Mouse (Mus musculus): ENCODE results near the gene Plppr1. TPM values are rescaled to one million over a fixed set of nuclear protein-coding genes. Genes with fewer than 3 reads are reported as not detected.

The Plppr1 gene
- polyA plus RNA-seq, 1 experiment from 2014 or later: 5.9 TPM

DNA sequence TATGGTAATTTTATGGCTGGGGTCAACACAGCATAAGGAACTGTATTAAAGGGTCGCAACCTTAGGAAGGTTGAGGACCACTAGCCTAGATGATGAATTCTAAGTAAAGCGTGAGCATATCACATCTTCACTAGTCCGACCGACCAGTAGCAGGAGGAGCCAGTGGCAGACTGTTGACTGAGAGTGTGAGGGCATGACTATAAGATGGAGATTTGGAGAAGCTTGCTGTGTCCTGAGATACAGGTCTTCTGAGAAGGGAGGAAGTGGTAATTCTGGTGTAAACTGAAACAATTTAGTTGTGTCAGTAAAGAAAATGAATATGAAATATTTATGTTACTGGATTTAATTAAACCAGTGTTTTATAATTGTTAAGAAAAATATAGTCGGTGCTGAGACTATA lies 180.4 kb downstream of the Plppr1 start:
- Histone ChIP-seq H3K4me2 (replicated peaks) (no peak overlapping the region), H3K9me3 (no peaks in the 10 kb centered on the region), H3K4me3 (no peak overlapping the region), H3K27me3 (no peaks in the 10 kb centered on the region), H3K36me3 (no peaks in the 10 kb centered on the region), H3K9ac (no peak overlapping the region), H3K4me1 (no peaks in the 10 kb centered on the region), H3K27ac (no peak overlapping the region)
- no peak for ATAC-seq (ENCODE audit: insufficient number of reproducible peaks, insufficient read depth, low FRiP score, low TSS enrichment)
- WGBS: 86% methylated on average over 5 of the region's 5 CpGs

- no peak for ATAC-seq (ENCODE audit: insufficient number of reproducible peaks, insufficient read depth, low FRiP score, low TSS enrichment)
- Histone ChIP-seq H3K4me3 (no peak overlapping the region), H3K9ac (no peak overlapping the region), H3K4me1 (no peaks in the 10 kb centered on the region), H3K4me2 (replicated peaks) (no peak overlapping the region), H3K27ac (no peak overlapping the region), H3K9me3 (no peaks in the 10 kb centered on the region), H3K36me3 (no peaks in the 10 kb centered on the region), H3K27me3 (no peaks in the 10 kb centered on the region)
- WGBS: 59% methylated on average over 5 of the region's 5 CpGs
These were observed 185.7 kb downstream of the Plppr1 start for GRCm38 (mm10) chr4:49244791-49245190.

DNA sequence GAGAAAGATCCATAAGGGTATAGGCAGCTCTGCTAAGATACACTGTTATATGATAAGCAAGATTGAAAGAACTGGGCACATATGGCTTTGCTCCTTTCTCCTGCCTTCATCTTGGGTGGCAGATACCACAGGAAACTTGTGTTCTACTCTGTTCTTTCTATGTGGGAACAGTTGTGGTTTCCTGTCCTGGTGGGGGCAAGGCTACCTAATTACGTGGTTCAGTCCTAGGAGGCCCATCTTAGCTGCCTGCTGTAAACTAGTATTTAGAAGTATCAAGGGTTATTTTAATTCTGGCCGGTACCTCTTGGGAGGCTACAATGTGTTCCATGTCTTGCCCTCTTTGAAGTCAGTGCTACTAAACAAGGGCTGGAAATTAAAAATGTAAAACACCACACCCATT lies 186.2 kb downstream of the Plppr1 start:
- no peak overlapping the region for H3K27ac ChIP-seq
- H3K4me3 ChIP-seq: no peak overlapping the region
- H3K27me3 ChIP-seq: no peaks in the 10 kb centered on the region
- 57% methylated on average over 2 of the region's 2 CpGs for WGBS
- no peaks in the 10 kb centered on the region for H3K4me1 ChIP-seq
- no peaks in the 10 kb centered on the region for H3K9me3 ChIP-seq
- no peak for ATAC-seq (ENCODE audit: insufficient number of reproducible peaks, insufficient read depth, low FRiP score, low TSS enrichment)
- no peak overlapping the region for H3K4me2 ChIP-seq (replicated peaks)
- no peak overlapping the region for H3K9ac ChIP-seq
- H3K36me3 ChIP-seq: no peaks in the 10 kb centered on the region

- ATAC-seq (ENCODE audit: insufficient number of reproducible peaks, insufficient read depth, low FRiP score, low TSS enrichment): no peak
- no peaks in the 10 kb centered on the region for H3K9me3 ChIP-seq
- H3K27me3 ChIP-seq: no peaks in the 10 kb centered on the region
- no peak overlapping the region for H3K27ac ChIP-seq
- H3K4me2 ChIP-seq (replicated peaks): no peak overlapping the region
- no peak overlapping the region for H3K4me3 ChIP-seq
- no peak overlapping the region for H3K9ac ChIP-seq
- no peaks in the 10 kb centered on the region for H3K36me3 ChIP-seq
- 18% methylated on average over 3 of the region's 3 CpGs for WGBS
- no peaks in the 10 kb centered on the region for H3K4me1 ChIP-seq
These were observed 192.2 kb downstream of the Plppr1 start for GRCm38 (mm10) chr4:49251262-49251661.

DNA sequence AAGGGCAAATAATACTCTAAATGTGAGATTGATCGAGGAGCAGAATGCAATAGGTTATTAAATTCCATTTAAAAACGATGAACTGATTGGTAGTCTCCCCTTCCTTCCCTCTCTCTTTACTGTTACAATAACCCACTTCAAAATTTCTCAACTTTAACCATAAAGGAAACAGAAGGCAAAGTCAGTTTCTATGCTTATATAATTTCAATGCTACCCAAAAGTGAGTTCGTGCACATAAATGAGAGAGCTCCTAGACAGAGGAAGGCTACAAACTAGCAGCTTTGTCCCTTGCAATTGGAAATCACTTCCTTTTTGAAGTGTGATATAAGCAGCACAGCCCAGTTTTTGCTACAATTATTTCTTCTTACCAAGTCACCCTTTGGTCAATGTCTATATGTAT lies 193.1 kb downstream of the Plppr1 start:
- no peak for ATAC-seq (ENCODE audit: insufficient number of reproducible peaks, insufficient read depth, low FRiP score, low TSS enrichment)
- no peaks in the 10 kb centered on the region for H3K9me3 ChIP-seq
- WGBS: 85% methylated on average over 3 of the region's 3 CpGs

GRCm38 (mm10) chr4:49278515-49278914 lies 219.4 kb downstream of the Plppr1 start:
- 93% methylated on average over 5 of the region's 5 CpGs for WGBS
- no peaks in the 10 kb centered on the region for H3K4me1 ChIP-seq

More for the DNA sequence above, 193.1 kb downstream of the Plppr1 start:
- Histone ChIP-seq H3K27ac (no peak overlapping the region), H3K4me1 (no peaks in the 10 kb centered on the region), H3K4me3 (no peak overlapping the region), H3K9ac (no peak overlapping the region), H3K36me3 (no peaks in the 10 kb centered on the region), H3K4me2 (replicated peaks) (no peak overlapping the region), H3K27me3 (no peaks in the 10 kb centered on the region)

GRCm38 (mm10) chr4:49284692-49285291 lies 225.7 kb downstream of the Plppr1 start:
- H3K4me3 ChIP-seq: no peak overlapping the region
- H3K9ac ChIP-seq: no peak overlapping the region
- H3K36me3 ChIP-seq: no peaks in the 10 kb centered on the region
- H3K27me3 ChIP-seq: no peaks in the 10 kb centered on the region
- no peaks in the 10 kb centered on the region for H3K4me1 ChIP-seq
- no peak overlapping the region for H3K4me2 ChIP-seq (replicated peaks)
- ATAC-seq (ENCODE audit: insufficient number of reproducible peaks, insufficient read depth, low FRiP score, low TSS enrichment): no peak
- no peak overlapping the region for H3K27ac ChIP-seq
- WGBS: 57% methylated on average over 15 of the region's 15 CpGs
- no peaks in the 10 kb centered on the region for H3K9me3 ChIP-seq

More at GRCm38 (mm10) chr4:49278515-49278914, 219.4 kb downstream of the Plppr1 start:
- Histone ChIP-seq H3K9me3 (no peaks in the 10 kb centered on the region), H3K9ac (no peak overlapping the region), H3K36me3 (no peaks in the 10 kb centered on the region), H3K4me2 (replicated peaks) (no peak overlapping the region), H3K27me3 (no peaks in the 10 kb centered on the region), H3K27ac (no peak overlapping the region), H3K4me3 (no peak overlapping the region)
- ATAC-seq (ENCODE audit: insufficient number of reproducible peaks, insufficient read depth, low FRiP score, low TSS enrichment): no peak

- Histone ChIP-seq H3K9me3 (no peaks in the 10 kb centered on the region), H3K27ac (0 out of 2 replicates have a peak overlapping the region, but pooled peaks have one; percentile 24), H3K9ac (no peak overlapping the region), H3K36me3 (no peaks in the 10 kb centered on the region), H3K4me3 (no peak overlapping the region), H3K27me3 (no peaks in the 10 kb centered on the region), H3K4me1 (no peaks in the 10 kb centered on the region), H3K4me2 (replicated peaks) (no peak overlapping the region)
- no peak for ATAC-seq (ENCODE audit: insufficient number of reproducible peaks, insufficient read depth, low FRiP score, low TSS enrichment)
- WGBS: 63% methylated on average over 15 of the region's 15 CpGs
These were observed 226.5 kb downstream of the Plppr1 start for GRCm38 (mm10) chr4:49285340-49286196.

DNA sequence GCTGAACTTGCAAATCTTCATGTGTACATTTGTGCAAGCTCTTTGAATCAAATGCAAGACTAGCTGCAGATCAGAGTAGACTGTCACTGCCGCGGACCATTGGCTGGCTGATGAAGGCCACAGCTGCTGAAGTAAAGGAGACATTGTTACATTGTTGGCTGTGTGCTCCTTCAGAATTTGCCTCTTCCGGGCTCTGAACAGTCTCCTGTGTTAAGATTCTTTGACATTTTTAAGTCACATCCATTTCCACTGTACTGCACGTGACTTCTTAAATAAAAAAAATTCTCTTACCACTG lies 227.1 kb downstream of the Plppr1 start:
- no peaks in the 10 kb centered on the region for H3K27me3 ChIP-seq
- no peak for ATAC-seq (ENCODE audit: insufficient number of reproducible peaks, insufficient read depth, low FRiP score, low TSS enrichment)
- no peak overlapping the region for H3K9ac ChIP-seq
- H3K36me3 ChIP-seq: no peaks in the 10 kb centered on the region
- 51% methylated on average over 4 of the region's 4 CpGs for WGBS
- no peak overlapping the region for H3K4me3 ChIP-seq
- no peaks in the 10 kb centered on the region for H3K9me3 ChIP-seq
- H3K27ac ChIP-seq: 0 out of 2 replicates have a peak overlapping the region, but pooled peaks have one; percentile 24
- no peak overlapping the region for H3K4me2 ChIP-seq (replicated peaks)
- no peaks in the 10 kb centered on the region for H3K4me1 ChIP-seq

- Histone ChIP-seq H3K27me3 (no peaks in the 10 kb centered on the region), H3K4me3 (no peak overlapping the region), H3K4me1 (no peaks in the 10 kb centered on the region), H3K27ac (no peak overlapping the region), H3K4me2 (replicated peaks) (no peak overlapping the region), H3K9me3 (no peaks in the 10 kb centered on the region), H3K36me3 (no peaks in the 10 kb centered on the region), H3K9ac (no peak overlapping the region)
- ATAC-seq (ENCODE audit: insufficient number of reproducible peaks, insufficient read depth, low FRiP score, low TSS enrichment): no peak
- 73% methylated on average over 1 of the region's 1 CpGs for WGBS
These were observed 237.4 kb downstream of the Plppr1 start for GRCm38 (mm10) chr4:49296434-49296833.

DNA sequence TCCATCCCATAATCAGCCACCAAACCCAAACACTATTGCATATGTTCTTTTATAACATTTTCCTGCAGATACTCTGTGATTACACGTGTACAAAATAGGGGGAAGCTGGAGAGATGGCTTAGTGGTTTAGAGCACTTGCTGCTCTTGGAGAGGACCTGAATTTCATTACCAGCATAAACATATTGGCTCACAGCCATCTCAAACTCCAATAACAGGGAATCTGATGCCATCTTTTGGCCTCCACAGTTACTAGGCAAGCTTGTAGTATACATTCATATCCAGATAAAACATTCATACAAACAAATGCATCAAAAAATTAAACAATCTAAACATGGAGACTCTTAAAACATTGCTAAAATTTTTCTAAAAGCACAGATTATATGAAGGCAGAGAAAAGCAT lies 240.5 kb downstream of the Plppr1 start:
- Histone ChIP-seq H3K36me3 (no peaks in the 10 kb centered on the region), H3K4me2 (replicated peaks) (no peak overlapping the region), H3K4me3 (no peak overlapping the region), H3K27ac (no peak overlapping the region), H3K27me3 (no peaks in the 10 kb centered on the region), H3K9me3 (no peaks in the 10 kb centered on the region), H3K9ac (no peak overlapping the region), H3K4me1 (no peaks in the 10 kb centered on the region)
- no peak for ATAC-seq (ENCODE audit: insufficient number of reproducible peaks, insufficient read depth, low FRiP score, low TSS enrichment)
- WGBS: 45% methylated on average over 1 of the region's 1 CpGs

DNA sequence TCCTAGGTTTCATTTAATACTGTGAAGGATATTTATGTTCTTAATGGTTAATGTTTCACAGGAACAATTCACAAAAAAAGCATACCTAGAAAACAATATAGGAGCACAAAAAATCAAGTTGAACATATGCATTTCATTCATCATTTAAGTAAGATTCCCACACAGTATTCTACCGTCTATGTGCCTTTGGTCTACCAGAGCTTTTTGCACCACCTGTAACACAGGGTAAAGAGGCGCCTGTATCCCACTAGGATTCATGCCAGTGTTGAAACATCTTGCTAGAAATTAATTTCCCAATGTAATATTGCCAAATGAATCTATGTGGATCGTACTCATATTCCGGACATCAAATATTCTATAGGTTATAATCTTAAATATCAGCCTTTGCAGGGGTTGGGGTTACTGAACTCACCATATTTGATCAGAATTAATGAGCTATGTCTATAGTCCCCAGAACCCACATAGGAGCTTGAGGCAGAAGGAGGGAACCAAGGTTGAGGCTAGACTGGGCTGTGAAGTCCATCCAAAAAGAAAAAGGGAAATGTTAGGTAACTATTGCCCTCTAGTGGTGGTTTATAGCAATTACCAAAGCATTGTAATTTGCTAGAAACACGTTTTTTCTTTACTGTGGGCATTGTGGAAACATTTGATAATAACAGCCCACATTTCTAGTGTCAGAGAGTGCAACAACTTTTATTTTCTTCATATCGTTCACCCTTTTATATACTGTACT lies 263.0 kb downstream of the Plppr1 start:
- H3K27ac ChIP-seq: no peak overlapping the region
- H3K27me3 ChIP-seq: no peaks in the 10 kb centered on the region
- H3K36me3 ChIP-seq: no peaks in the 10 kb centered on the region
- no peak overlapping the region for H3K4me2 ChIP-seq (replicated peaks)
- no peak for ATAC-seq (ENCODE audit: insufficient number of reproducible peaks, insufficient read depth, low FRiP score, low TSS enrichment)
- 52% methylated on average over 6 of the region's 6 CpGs for WGBS
- no peak overlapping the region for H3K9ac ChIP-seq
- H3K4me3 ChIP-seq: no peak overlapping the region
- H3K9me3 ChIP-seq: no peaks in the 10 kb centered on the region
- H3K4me1 ChIP-seq: no peaks in the 10 kb centered on the region

Data from embryonic facial prominence, embryonic 12.5 days (tissue).